Mouse (Mus musculus) left cerebral cortex, postnatal 25 days (tissue): ENCODE measurements around the gene Usp48. TPM values are rescaled to one million over a fixed set of nuclear protein-coding genes. Genes with fewer than 3 reads are reported as not detected.

Experiments
- DNase-seq, 2 experiments: peaks; one replicate each; pipeline ENCODE4 v3.0.0; 2022; ENCODE audit warnings: low spot score in 2 of 2, mixed read lengths in 1 of 2
- intact Hi-C: fragments of 180-260 bp; cut with DNase I; formaldehyde crosslinking; loops from one replicate; pipeline ENCODE4 v1.15.1; 2025
- total RNA-seq, 2 experiments: library from RNA; stranded (reverse); gene quantifications; 2 replicates each; pipeline ENCODE4 v1.2.3; 2021

Gene Usp48
- total RNA-seq, 2 experiments from 2014 or later: 108 to 121 TPM

DNA sequence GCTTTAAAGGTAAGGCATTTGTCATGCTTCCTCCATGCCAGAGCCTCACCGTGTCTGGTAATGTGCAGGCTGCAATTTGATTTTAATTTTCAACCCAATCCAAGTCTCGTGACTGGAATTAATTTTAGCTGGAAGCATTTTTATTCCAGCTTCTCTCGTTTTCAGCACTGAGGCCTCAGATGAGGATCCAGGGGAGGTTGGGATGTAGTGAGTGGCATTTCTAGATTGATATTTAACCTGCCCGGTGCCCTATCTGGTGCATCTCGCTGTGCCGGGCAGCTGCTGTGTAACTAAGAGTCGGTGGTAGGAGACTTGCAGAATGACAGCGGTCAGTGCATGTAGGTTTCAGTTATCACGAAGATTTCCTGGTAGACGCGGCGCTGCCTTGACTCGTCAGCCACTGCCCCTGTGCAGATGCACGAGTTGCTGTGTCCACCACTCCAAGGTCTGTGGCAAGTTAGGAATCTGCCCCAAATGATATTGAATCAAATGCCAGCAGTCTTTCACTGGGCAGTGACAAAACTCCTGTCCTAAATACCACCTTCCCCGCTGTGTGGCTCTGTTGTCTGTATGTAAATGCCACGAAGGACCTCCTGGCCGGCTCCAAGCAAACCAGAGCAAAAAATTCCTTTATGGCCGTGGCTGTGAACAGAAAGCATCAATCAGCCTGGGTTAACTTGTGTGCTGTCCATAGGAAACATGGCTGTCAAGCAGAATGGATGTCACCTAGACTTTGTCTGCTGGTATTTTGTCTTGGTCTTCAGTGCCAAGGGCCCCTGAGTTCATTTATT, 61.9 kb downstream of the Usp48 start:
- DNase-seq: no peak

DNA sequence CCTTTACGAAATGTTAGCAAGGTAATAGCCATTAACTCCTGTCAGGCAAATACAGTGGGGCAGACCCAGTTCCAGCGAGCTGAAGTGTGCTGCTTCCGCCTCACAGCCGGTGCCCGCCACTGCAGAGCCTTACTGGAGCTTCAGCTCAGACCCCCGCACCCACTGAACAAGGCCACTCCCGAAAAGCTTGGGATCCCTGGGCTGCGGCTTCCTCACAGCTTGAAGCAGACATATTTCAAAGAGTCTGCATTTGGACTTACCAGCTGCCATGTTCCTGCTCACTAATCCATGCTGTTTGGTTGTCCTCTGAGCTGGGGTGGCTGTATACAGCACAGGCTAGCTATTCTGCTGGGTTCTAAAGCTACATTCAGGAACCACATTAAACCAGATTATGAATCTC, 64.1 kb downstream of the Usp48 start:
- intact Hi-C loops: no loop called here
- no peak for DNase-seq

More for the DNA sequence above, 61.9 kb downstream of the Usp48 start:
- intact Hi-C loops: no loop called here

DNA sequence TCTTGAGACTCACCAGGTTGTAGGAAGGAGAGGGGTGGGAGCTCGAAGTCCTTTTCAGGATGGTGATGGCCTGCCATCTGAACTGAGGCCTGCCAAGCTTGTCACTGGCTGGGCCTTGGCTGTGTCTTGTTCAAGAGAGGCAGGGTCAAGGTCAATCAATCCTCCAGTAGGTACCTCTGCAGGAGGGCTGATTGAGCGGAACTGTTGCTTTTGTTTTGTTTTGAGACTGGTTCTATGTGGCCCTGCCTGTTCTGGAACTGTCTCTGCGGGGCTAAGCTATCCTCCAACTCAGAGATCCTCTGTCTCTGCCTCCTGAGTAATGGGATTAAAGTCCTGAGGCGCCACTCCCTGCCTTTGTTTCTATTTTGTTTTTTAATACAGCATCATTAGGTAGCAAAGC, 66.0 kb downstream of the Usp48 start:
- no peak for DNase-seq
- intact Hi-C loops: no loop called here

DNA sequence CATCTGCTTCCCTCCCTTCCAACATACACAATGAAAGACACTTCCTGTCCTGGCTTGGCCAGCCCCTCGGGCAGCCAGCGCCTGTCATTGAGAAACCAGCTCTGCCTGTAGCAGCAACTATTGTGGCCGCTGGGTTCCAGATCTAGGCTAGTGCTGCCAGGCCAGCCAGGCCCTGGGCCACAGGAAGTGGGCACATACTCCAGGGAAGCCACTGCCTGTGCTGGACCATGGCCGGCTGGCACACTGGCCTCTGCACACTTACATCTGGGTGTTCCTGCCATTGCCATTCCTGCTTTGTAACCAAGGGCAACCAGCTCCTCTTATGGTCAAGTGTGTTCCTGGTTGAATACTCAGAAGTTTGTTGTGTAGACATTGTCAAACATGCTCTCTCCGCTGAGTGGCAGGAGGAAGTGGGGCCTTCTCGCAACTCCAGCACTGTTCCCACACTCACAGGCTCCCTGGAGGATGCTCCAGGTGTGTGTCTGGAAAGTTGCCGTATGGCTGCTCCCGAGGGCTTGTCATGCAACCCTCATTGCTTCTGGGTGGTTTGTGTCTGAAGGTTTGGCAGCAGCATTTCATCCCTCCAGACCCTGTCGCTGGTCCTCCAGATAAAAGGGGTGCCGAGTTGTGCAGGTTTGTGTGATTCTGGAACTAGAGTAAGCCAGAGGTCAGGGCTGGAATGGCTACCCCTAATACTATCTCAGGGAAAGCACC, 67.0 kb downstream of the Usp48 start:
- DNase-seq: no peak
- intact Hi-C loops: no loop called here

DNA sequence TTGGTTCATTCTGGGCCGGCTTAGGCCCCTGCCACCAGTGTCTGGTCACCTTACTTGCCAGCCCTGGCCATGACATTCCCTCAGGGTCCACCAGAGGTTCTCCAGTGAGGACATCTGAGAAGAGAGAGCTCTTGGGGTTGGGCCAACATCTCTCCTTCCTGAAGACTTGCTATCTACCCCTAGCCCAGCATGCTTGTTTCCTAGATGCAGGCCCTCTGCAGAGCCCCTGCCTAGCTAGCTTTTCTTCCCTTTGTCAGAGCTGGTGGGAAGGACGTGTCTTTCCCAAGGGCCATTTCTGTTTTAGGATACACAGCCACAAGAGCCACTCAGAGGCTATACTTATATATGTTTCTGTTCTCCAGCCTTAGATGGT, 67.5 kb downstream of the Usp48 start:
- no peak for DNase-seq
- intact Hi-C loops: no loop called here

DNA sequence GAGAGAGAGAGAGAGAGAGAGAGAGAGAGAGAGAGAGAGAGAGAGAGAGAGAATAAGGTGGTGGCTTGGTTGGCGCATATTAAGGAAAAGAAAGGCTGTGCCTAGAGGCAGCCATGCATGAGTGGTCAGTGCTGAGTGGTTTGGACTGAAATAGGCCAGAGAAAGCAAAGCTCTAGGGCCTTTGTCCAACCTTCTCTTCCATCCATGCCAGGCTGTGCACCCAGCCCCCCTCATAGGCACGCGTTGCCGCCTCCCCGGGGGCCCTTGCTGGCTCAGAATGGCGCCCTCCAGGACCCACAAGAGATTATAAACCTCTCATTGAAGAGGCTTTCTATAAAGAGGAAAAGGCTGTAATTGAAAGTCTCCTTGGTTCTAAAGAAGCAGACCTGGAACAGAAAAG, 68.0 kb downstream of the Usp48 start:
- intact Hi-C loops: no loop called here
- no peak for DNase-seq

DNA sequence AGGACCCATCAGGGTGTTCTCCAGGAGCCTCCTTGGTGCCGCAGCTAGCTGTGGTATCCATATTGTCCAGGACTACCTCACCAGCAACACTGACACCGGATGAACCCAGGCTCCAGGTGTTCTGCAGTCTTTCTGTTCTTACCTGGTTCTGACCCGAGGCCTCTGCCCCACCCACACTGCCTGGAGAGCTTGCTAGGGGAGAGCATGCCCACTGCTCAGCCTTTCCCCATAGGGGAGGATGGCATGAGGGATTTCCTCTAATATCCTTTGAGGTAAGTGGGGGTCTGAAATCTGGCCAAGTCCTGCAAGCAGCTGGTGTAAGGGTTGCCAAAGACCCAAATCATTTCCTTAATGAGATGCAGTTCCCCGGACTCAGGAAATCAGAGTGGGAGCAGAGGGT, 69.9 kb downstream of the Usp48 start:
- intact Hi-C loops: no loop called here

DNA sequence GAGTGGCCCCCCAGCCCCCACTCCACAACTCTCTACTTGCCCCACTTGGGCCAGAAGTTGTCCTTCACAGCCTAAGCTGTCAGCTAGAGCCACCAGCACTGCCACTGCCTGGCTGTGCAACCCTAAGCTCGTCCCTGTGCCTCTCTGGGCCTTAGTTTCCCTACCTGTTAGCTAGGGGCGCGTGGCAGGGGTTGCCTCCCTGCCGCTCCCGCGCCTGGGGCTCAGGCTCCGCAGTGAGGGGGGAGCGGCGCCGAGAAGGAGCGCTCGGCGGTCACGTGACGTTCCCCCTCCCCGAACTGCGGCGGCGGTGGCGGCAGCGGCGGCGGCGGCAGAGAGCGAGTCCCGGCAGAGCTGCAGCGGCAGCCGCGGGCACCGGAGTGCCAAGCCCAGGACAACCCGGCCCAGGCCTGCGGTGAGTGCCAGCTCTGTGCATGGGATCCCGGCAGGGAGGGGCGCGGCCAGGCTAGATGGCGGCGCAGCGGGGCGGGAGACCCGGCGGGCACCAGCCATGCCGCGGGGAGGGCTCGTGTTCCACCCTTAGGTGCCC, 71.0 kb downstream of the Usp48 start, which contains the start of gene Rap1gap:
Gene Rap1gap, plus strand, starts transcription at position 294 of the 547 bp plus-strand sequence.
- intact Hi-C loops: no loop called here

More for the DNA sequence above, 69.9 kb downstream of the Usp48 start:
- DNase-seq: no peak

DNA sequence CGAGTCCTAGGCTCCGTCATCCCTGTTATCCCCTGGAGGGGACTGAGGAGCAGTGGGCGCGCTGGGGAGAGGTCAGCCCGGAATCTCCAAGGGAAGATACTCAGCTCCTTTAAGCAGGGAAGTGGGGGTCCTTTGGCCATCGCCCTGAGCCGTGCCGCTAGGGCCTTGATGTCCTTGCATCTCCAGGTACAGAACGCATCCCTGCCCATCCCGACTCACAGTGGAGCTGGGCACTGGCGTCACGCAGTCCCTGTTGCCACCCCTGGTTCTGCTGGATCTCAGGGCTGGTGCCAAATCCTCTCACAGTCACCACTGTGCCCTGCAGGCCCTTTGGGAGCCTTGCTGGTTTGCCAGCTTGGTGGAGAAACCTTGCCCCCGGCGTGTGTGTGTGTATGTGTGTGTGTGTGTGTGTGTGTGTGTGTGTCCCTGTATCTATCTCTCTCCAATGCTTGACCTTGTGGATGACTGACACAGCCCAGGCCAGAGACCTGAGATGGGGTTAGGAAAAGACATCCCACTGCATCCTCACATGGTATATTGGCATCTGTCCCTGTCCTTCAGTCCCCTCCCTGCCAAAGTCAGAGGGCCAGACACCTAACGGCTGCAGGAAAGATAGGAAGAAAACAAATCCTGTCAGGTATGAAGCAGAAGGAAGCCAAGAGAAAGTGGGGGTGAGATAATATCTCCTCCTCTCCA, 71.6 kb downstream of the Usp48 start:
- peak in 1 of 2 experiments; percentile 62 for DNase-seq
- intact Hi-C loops: no loop called here

More for the DNA sequence above, 71.0 kb downstream of the Usp48 start, which contains the start of gene Rap1gap:
- peak; percentile 80 to 83 for DNase-seq

DNA sequence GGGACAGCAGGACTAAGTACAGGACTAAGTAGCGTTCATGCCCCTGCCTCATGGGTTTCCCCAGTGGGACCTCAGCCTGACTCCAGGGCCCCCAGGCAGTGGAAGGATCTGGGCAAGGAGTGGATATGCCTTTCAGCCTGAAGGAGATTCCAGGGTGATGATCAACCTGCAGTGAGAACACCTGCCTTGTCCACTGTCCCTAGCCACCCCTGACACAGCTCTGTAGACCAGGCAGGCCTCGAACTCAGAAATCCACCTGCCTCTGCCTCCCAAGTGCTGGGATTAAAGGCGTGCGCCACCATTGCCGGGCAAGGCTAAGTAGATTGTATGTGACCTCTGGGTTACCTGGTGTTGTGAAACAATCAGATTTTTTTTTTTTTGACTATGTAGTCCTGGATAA, 72.2 kb downstream of the Usp48 start:
- no peak for DNase-seq
- intact Hi-C loops: no loop called here

DNA sequence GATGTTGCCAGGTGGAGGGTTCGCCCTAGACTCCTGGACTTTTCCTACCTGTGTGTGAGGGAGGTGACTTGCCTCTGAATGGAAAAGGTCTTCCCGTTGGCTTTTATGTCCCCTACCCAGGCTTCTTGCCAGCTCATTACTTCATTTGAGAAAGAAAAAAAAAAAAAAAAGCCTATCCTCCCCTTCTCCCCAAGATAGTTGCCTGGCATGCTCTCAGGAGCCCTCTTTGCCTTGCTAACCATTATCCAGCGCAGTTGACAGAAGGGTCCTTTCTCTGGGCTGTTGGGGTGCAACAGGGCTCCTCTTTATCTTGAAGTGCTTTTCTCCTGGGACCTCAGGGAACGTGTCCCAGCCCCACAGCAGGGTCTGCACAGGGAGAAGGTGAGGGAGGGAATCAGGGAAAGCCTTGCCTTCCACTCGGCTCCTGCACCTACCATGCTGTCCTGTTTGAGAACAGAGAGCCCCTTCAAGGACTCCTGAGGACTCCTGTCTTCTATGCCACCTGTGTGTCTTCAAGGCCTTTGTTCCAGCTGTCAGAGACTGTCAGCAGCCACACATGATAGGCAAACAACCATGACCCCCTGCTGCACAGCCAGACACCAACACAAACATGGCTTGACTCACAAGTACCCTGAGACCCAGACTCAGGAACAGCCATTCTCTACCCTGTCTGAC, 72.9 kb downstream of the Usp48 start:
- DNase-seq: no peak

DNA sequence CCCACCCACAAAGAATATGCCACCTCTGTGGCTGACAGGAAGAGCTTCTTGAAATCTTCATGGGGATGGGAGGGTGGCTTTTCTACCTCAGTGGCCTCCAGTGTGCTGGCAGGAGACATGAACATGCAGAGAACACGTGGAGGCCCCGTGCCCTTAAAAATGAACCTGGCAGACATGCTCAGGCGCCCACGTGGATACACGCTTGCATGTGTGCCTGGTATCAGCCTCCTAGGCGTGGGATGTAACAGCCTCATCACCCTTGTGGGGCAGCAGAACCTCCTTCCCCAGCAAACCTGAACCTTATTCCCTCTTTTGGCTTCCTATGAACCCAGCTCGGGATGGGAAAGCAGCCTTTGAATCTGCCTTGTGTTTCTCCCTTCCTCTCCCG, 73.4 kb downstream of the Usp48 start:
- peak; percentile 56 to 67 for DNase-seq
- intact Hi-C loops: no loop called here

More for the DNA sequence above, 72.9 kb downstream of the Usp48 start:
- intact Hi-C loops: no loop called here

DNA sequence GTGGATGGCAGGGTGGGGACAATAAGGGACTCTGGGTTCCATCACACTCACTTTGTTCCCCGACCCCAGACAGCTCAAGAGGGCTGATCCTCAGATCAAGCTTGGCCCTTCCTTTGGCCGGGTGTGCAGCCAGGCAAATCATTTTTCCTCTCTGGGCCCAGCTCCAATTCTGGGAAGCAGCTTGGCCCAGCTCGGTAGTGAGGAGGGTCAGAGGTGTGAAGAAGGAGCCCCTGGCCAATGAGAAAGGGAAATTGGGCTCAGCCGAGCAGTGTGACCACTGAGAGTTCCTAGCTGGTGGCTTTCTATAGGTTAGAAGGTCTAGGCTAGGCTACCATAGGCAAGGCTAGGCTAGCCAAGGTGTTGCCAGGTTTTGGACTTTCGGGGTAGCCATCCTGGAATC, 74.2 kb downstream of the Usp48 start:
- intact Hi-C loops: no loop called here
- no peak for DNase-seq

DNA sequence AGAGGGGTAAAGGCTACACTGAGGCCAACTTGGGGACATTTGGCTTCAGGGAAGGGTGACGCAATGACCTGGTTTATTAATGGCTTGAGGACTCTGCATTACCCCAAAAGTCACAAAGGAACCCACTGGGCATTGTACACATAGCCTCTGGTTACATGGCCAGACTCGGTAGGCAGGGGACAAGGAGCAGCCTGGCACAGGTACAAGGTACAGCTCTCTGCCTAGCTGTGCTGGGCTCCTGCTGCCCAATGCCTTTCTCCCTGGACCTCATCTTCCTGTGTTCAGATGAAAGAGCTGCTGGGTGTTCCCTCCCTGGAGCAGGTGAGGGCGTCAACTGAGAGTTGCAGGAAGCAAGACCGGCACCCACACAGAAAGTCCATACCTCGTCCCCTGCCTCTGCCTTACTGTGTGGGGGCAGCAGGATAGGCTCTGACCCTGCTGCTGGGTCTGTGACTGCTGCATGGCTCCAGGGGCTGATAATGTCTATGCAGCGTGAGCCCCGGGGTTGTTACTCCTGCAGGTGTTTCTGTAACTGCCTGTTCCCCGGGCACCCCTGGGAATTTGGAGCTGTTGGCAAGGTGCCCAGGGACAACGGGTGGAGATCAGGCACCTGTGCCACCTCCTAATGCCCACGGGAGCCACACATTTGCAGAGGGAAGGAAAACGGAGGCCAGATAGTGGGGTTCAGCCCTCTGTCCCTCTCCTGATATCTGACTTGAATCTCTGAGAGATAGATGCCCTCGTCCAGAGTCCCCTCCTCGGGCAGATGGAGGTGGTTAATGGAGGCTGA, 78.4 kb downstream of the Usp48 start:
- intact Hi-C loops: loop anchor here (10.0 kb wide), 1 partner anchor 283 kb away; no protein-coding TSS in a partner anchor

DNA sequence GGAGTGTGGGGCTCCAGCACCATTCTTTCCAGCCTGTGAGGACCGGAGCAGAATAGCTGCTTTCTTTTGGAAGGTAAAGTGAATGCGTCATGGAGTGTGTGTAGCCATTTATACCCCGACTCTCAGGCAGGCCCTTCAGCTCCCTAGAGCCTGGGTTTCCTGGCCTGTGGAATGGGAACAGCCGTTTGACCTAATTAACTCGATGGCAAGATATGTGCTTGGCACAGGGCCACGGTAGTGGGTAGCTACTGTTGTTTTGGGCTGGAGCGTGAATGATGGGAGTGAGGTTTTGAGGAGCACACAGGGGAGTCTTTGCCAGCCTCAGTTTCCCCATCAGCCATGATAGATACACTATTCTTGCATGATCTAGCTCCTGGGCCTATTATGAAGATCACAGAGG, 82.0 kb downstream of the Usp48 start:
- DNase-seq: peak in 1 of 2 experiments; percentile 43
- intact Hi-C loops: loop anchor here (10.0 kb wide), 1 partner anchor 279 kb away; no protein-coding TSS in a partner anchor

More for the DNA sequence above, 78.4 kb downstream of the Usp48 start:
- DNase-seq: no peak

DNA sequence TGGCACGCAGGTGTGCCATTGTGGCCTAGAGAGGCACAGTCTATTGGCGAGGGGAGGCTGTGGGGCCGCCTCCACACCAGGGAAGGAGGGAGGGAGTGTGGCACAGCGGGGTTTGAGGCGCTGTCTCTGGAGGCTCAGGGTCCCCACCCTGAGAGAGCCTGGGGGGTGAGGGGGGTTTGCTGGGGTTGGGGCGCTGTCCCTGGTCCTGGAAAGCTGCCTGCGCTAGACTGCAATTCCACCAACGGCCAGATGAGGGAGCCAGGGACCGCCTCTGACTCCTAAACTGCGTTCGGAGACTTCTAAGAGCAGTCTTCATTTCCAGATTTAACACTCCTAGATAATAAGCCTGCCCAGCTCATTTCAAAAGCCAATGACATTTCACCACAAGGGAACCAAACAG, 82.5 kb downstream of the Usp48 start:
- DNase-seq: peak; percentile 83 to 86
- intact Hi-C loops: loop anchor here (1.0 to 10.0 kb wide), 3 partner anchors 17 to 279 kb away; no protein-coding TSS in a partner anchor

DNA sequence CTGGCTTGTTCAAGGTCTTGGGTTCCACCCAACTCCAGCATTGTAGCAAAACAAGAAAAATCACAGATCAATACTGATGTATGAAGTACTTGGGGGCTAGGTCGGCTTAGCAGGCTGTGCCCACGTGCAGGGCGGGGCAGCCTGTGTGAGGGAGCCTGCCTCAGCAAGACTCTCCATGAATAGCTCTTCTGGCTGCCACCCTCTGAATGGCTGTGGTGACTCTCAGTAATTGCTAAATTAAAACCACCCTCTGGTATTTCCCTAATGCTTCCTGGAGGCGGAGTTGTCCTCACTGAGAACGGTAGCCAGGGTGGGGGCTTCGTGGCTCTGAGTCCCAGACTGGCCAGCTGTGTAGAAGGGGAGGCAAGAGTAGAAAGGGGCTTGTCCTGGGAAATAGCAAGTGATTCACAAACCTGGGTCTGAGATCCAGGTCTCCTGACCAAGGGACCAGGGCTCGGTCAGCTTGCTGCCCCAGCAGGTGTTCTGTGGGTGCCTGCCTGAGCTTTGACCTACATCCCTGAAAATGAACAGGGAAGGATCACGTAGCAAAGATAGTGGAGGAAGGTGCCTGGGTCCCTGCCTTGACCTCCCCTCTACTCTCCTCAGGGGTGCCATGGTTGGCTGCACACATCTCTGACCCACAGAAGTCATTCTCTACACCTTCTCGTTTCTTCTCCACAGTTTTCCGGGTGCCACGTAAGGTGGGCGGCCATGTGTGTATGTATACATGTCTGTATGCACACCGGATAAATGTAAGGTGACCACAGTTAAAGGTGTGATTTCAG, 83.3 kb downstream of the Usp48 start:
- intact Hi-C loops: loop anchor here (1.0 to 10.0 kb wide), 3 partner anchors 16 to 278 kb away; no protein-coding TSS in a partner anchor

DNA sequence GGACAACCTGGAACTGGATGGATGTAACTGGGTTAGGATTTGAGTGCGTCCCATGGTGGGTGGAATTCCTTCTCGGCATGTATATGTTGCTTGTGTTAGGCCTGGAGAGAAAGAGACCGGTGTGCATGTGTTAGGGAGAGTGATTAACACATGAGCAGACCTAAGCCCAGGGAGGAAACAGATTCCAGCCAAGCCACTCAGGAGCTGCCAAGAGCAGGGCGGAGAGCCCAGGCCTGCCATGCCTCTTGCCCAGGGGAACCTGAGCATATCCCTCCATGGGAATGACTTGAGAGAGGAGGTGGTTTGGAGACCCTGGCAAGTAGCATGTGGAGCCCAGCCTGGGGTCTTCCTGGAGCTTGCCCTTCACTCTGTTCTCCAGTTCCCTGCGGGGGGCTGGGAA, 84.4 kb downstream of the Usp48 start:
- intact Hi-C loops: loop anchor here (2.0 to 10.0 kb wide), 2 partner anchors 15 to 277 kb away; no protein-coding TSS in a partner anchor
- DNase-seq: peak in 1 of 2 experiments; percentile 76

More for the DNA sequence above, 83.3 kb downstream of the Usp48 start:
- DNase-seq: peak; percentile 46 to 81
